Mouse (Mus musculus) E14TG2a.4 (cell line): ENCODE results near the gene Vamp5.

ENCODE experiments used
- CTCF ChIP-seq: conservative IDR thresholded peaks from 2 replicates; pipeline ENCODE4 v1.5.1; 2014; ENCODE audit warnings: low read length
- NANOG ChIP-seq: IDR thresholded peaks from 2 replicates; pipeline ENCODE4 v1.6.1; 2014; ENCODE audit warnings: borderline replicate concordance, low read length, mixed read lengths
- POU5F1 ChIP-seq: IDR thresholded peaks from 2 replicates; pipeline ENCODE4 v1.6.1; 2014; ENCODE audit warnings: low read length, borderline replicate concordance

DNA sequence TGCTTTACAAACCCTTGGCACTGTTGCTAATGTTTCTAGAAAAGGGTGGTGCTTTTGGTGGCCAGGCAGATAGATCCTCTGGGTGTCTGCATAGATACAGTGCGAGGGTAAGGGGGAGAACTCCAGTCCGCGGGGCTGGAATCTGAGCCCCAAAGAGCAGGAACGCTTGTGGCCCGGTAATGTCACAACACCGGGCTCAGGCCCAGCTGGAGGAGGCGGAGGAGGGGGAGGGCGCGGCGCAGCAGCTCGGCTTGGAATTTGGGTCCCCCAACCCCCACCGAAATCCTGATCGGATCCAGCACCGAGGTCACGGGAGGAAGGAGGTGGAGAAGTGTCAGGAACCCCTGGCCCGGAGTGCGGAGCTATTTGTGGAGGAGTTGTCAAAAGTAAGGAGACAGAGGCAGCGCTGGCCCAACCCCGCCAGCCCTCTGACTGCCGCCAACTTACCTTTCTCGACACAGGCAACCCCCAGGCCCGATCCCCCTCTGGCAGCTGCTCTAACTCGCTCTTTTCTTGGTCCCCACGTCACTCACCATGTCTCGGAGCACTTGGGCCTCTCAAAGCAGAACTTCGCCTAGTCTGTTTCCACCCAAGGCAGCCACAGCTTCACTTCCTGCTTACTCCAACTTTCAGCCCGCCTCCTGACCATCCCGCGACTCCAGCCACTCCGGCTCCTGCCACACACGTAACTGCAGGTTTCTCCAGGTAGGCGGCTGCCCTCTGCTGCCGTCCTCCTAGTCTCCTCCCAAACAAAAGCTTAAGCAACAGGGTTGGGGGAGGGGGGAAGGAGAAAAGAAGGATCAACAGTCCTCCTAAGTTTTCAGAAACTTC is 9.9 kb upstream of the Vamp5 start, which contains the start of gene Vamp8:
- TF ChIP-seq CTCF (no peak), NANOG (no peak), POU5F1 (no peak)
